ENCODE assay signal across 9 mouse cellular contexts in the genomic region with DNA sequence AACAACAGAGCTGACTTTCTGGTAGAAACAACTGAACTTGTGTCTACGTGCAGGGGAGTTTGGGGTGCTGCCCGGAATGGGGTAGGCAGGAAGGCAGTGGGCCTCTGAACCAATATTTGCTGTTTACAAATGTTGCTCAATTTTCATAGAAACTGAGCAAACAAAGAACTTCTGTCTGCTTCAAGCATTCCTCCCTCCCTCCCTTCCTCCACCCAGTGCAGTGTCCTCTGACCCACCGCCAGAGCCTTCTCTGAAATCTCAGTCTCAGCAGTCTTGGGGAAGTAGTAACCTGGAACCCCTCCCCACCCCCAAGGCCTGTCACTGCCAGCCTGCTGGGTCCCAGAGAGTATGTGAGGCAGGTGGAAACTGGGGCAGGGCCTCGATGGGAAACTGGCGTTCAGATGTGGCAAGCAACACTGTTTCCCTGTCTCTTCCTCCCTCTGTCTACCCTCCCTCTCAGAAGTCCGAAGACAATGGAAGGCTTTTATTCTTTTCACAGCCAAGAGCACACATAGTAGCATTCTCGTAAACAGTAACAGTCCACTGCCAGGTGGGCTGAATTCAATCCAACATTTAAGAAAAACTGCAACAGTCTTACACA. TPM values are rescaled to one million over a fixed set of nuclear protein-coding genes. Genes with fewer than 3 reads are reported as not detected.
DNase-seq lines count a peak whose midpoint lies in the region; ATAC-seq and TF ChIP-seq lines count a peak whose summit lies in the region.
"Had no signal": no experiment of that assay in that cellular context is flagged by ENCODE, and none has a peak within 500 bp of the region (broad histone marks: within the 10 kb centered on the region; RNA-seq: fewer than 3 reads in every experiment).

No protein-coding gene starts in this region.

- H3K9ac ChIP-seq in liver, adult 2 months (ENCODE audit: low read depth, low read length): peak overlapping the region; percentile 57
- no peak overlapping the region for H3K9ac ChIP-seq in hindbrain, embryonic 12.5 days
- no peak overlapping the region for H3K9ac ChIP-seq in liver, embryonic 15.5 days
- no peak overlapping the region for H3K9ac ChIP-seq in stomach, postnatal 0 days (ENCODE audit: low read length)

- DNase-seq in liver, adult 2 months (ENCODE audit: extremely low read depth, low read depth, low spot score): peak; percentile 93
- DNase-seq in liver: no peak
- peak; percentile 25 for DNase-seq in stomach, postnatal 0 days (ENCODE audit: low spot score)
- DNase-seq in heart, adult 11 months: no peak
- DNase-seq in adrenal gland, postnatal 10 days: no peak
- DNase-seq: cerebellum, adult 11-12 months had no signal

- no peak for TF ChIP-seq EP300 in stomach, postnatal 0 days (optimal IDR thresholded peaks at IDR 0.05)

- 12% methylated on average over 7 of the region's 7 CpGs for WGBS in liver, adult 2 months
- WGBS in hindbrain, embryonic 12.5 days: 66% methylated on average over 7 of the region's 7 CpGs
- 42% methylated on average over 7 of the region's 7 CpGs for WGBS in liver, embryonic 15.5 days (ENCODE audit: insufficient replicate concordance)
- WGBS in stomach, postnatal 0 days: 43% methylated on average over 7 of the region's 7 CpGs

- no peak for ATAC-seq in hindbrain, embryonic 12.5 days (ENCODE audit: low FRiP score)
- peak; percentile 45 for ATAC-seq in liver, embryonic 15.5 days (ENCODE audit: insufficient read depth)
- ATAC-seq in stomach, postnatal 0 days (ENCODE audit: low FRiP score, low TSS enrichment): peak; percentile 25; the same call in 1 of the 2 replicates

- H3K79me2 ChIP-seq in liver, adult 2 months (ENCODE audit: control insufficient read depth, insufficient read depth, low read length): no peaks in the 10 kb centered on the region

- no peaks in the 10 kb centered on the region for H3K9me3 ChIP-seq in hindbrain, embryonic 12.5 days (replicated peaks)
- H3K9me3 ChIP-seq in liver, embryonic 15.5 days (replicated peaks): no peaks in the 10 kb centered on the region
- H3K9me3 ChIP-seq in stomach, postnatal 0 days (ENCODE audit: control insufficient read depth, low read length): no peaks in the 10 kb centered on the region

- peaks cover 34% of the 10 kb centered on the region for H3K4me1 ChIP-seq in liver, adult 2 months (ENCODE audit: control insufficient read depth, insufficient read depth, low read length)
- H3K4me1 ChIP-seq in hindbrain, embryonic 12.5 days: peaks cover 13% of the 10 kb centered on the region
- peaks cover 44% of the 10 kb centered on the region for H3K4me1 ChIP-seq in liver, embryonic 15.5 days (replicated peaks)
- H3K4me1 ChIP-seq in stomach, postnatal 0 days (replicated peaks; ENCODE audit: control insufficient read depth, insufficient read depth): no peaks in the 10 kb centered on the region

- no peak overlapping the region for H3K4me3 ChIP-seq in liver, adult 2 months (ENCODE audit: insufficient read depth, low read depth, low read length)
- no peak overlapping the region for H3K4me3 ChIP-seq in hindbrain, embryonic 12.5 days
- no peak overlapping the region for H3K4me3 ChIP-seq in liver, embryonic 15.5 days (replicated peaks)
- no peak overlapping the region for H3K4me3 ChIP-seq in stomach, postnatal 0 days (ENCODE audit: low read depth, low read length)
- H3K4me3 ChIP-seq: myocyte had no signal

- no peak overlapping the region for H3K4me2 ChIP-seq in hindbrain, embryonic 12.5 days (replicated peaks)
- no peak overlapping the region for H3K4me2 ChIP-seq in liver, embryonic 15.5 days
- no peak overlapping the region for H3K4me2 ChIP-seq in stomach, postnatal 0 days (replicated peaks; ENCODE audit: low read depth)

- no peak for TF ChIP-seq POLR2A in liver, adult 2 months (IDR thresholded peaks at IDR 0.05; ENCODE audit: extremely low read depth, insufficient read depth, low read length)

- TF ChIP-seq CTCF in liver, adult 2 months (IDR thresholded peaks at IDR 0.05; ENCODE audit: low read depth, low read length): no peak
- TF ChIP-seq CTCF in stomach, postnatal 0 days (IDR thresholded peaks at IDR 0.05; ENCODE audit: low read depth): no peak

- no peaks in the 10 kb centered on the region for H3K27me3 ChIP-seq in liver, adult 2 months (ENCODE audit: control insufficient read depth, insufficient read depth, low read length)
- H3K27me3 ChIP-seq in hindbrain, embryonic 12.5 days: no peaks in the 10 kb centered on the region
- H3K27me3 ChIP-seq in liver, embryonic 15.5 days: peaks cover 8% of the 10 kb centered on the region; the same call in 1 of the 2 replicates
- H3K27me3 ChIP-seq in stomach, postnatal 0 days (ENCODE audit: control insufficient read depth, insufficient read depth, low read length): no peaks in the 10 kb centered on the region

- H3K27ac ChIP-seq in liver, adult 2 months (replicated peaks; ENCODE audit: insufficient read depth, low read depth, low read length): peak overlapping the region; percentile 96
- H3K27ac ChIP-seq in hindbrain, embryonic 12.5 days: peak overlapping the region; percentile 55; the same call in 1 of the 2 replicates
- H3K27ac ChIP-seq in liver, embryonic 15.5 days (replicated peaks): peak overlapping the region; percentile 86
- no peak overlapping the region for H3K27ac ChIP-seq in stomach, postnatal 0 days (replicated peaks)

- H3K36me3 ChIP-seq in liver, adult 2 months (ENCODE audit: control insufficient read depth, insufficient read depth, low read length): no peaks in the 10 kb centered on the region
- H3K36me3 ChIP-seq in hindbrain, embryonic 12.5 days: no peaks in the 10 kb centered on the region
- H3K36me3 ChIP-seq in liver, embryonic 15.5 days (replicated peaks): no peaks in the 10 kb centered on the region
- no peaks in the 10 kb centered on the region for H3K36me3 ChIP-seq in stomach, postnatal 0 days (ENCODE audit: control insufficient read depth, insufficient read depth, low read length)

RNA-seq across cellular contexts. Expression of a gene that starts 4.4 kb away (rescaled TPM):
- 18,586 and 23,528 TPM in 2 replicates for total RNA-seq in liver, adult 2 months (2014; rRNA removed)
- polyA plus RNA-seq in liver, adult 2 months (2012; rRNA removed): 26,375 and 34,444 TPM in 2 replicates
- polyA plus RNA-seq in hindbrain, embryonic 12.5 days (2016; fragmentation: Nextera tagmentation; extraction: Ambion mirVana): 18.5 and 20.0 TPM in 2 replicates
- polyA plus RNA-seq in liver, embryonic 15.5 days (2015; fragmentation: Nextera tagmentation; extraction: Ambion mirVana): 10,865 and 16,074 TPM in 2 replicates
- 83.4 and 105 TPM in 2 replicates for polyA plus RNA-seq in stomach, postnatal 0 days (2015; fragmentation: Nextera tagmentation; extraction: Ambion mirVana)
- 1,000 to 10,000 TPM; 3,036 to 6,940 TPM for total RNA-seq in adrenal gland, postnatal 10 days (2021)
- polyA plus RNA-seq: myocyte had no signal

RNA-seq across cellular contexts. Expression of a gene that starts 4.6 kb away (rescaled TPM):
- total RNA-seq in liver, adult 2 months (2014; rRNA removed): 0.94 and 1.1 TPM in 2 replicates
- 0.37 and 0.43 TPM in 2 replicates for polyA plus RNA-seq in liver, adult 2 months (2012; rRNA removed)
- 3.8 and 6.1 TPM in 2 replicates for polyA plus RNA-seq in hindbrain, embryonic 12.5 days (2016; fragmentation: Nextera tagmentation; extraction: Ambion mirVana)
- 0.24 and 2.3 TPM in 2 replicates for polyA plus RNA-seq in liver, embryonic 15.5 days (2015; fragmentation: Nextera tagmentation; extraction: Ambion mirVana)
- polyA plus RNA-seq in stomach, postnatal 0 days (2015; fragmentation: Nextera tagmentation; extraction: Ambion mirVana): 9.3 and 10.4 TPM in 2 replicates
- total RNA-seq in adrenal gland, postnatal 10 days (2021): 10 to 100 TPM; 13.9 to 18.0 TPM
- polyA plus RNA-seq: myocyte had no signal

RNA-seq across cellular contexts. Expression of a gene that starts 32.7 kb away (rescaled TPM):
- 8.5 and 10.7 TPM in 2 replicates for total RNA-seq in liver, adult 2 months (2014; rRNA removed)
- polyA plus RNA-seq in liver, adult 2 months (2012; rRNA removed): 16.8 and 22.8 TPM in 2 replicates
- 47.6 and 49.5 TPM in 2 replicates for polyA plus RNA-seq in hindbrain, embryonic 12.5 days (2016; fragmentation: Nextera tagmentation; extraction: Ambion mirVana)
- 18.9 and 22.5 TPM in 2 replicates for polyA plus RNA-seq in liver, embryonic 15.5 days (2015; fragmentation: Nextera tagmentation; extraction: Ambion mirVana)
- 29.4 and 33.7 TPM in 2 replicates for polyA plus RNA-seq in stomach, postnatal 0 days (2015; fragmentation: Nextera tagmentation; extraction: Ambion mirVana)
- 10 to 100 TPM; 21.9 to 26.8 TPM for total RNA-seq in adrenal gland, postnatal 10 days (2021)

Comparison
In these comparisons a context has a peak if more than half of its experiments do, and no peak if none do; other contexts are left out.
1. DNase-seq: peak in liver, adult 2 months (single experiment) and stomach, postnatal 0 days (single experiment); none in liver (single experiment), heart, adult 11 months (single experiment) and adrenal gland, postnatal 10 days (single experiment).
2. RNA of a gene that starts 4.4 kb away (polyA plus RNA-seq): 26,375 to 34,444 TPM in liver, adult 2 months and 10,865 to 16,074 TPM in liver, embryonic 15.5 days; 83.4 to 105 TPM in stomach, postnatal 0 days and 18.5 to 20.0 TPM in hindbrain, embryonic 12.5 days; every median in the first group is over 100 times any median in the second.